Mouse (Mus musculus): ENCODE data around the gene Miox.

The Miox gene

DNA sequence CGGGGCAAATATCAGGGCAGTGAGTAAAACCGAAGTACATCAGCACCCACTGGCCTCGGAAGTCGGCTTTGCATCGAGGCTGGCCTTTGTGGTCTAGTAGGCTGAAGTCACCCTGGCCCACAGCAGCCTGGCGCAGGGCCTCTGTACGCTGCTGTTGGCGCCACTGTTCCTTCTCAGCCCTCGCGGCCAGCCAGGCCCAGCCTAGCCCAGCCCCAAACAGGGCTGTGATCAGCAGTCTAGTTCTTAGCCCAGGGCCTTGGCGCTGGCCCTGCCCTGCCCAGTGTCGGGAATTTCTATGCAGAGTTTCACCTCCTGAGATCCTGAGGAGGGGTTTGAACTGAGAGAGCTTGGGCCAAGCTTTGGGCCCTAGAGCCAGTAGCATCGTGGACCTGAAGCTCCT lies 37.9 kb downstream of the Miox start:
- no peak for DNase-seq (ENCODE audit: low spot score)

DNA sequence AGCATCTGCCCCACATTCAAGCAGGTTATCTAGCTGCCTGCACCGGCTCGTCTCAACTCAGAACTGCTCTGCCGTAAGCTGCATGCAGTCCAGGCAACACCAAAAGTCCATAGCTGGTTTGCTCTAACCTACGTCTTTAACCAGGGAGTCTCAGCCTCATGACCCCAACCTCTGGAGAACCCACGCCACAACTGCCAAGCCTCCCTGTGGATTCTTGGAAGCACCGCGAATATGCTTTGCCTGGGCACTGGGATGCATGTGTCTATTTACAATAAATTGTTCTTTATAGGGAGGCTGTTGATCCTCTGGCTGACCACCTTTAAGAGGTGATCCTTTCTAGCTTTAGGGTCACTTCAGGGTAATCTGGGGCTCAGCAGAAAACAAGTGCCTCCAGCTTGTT lies 38.3 kb downstream of the Miox start:
- no peak for DNase-seq (ENCODE audit: low spot score)

DNA sequence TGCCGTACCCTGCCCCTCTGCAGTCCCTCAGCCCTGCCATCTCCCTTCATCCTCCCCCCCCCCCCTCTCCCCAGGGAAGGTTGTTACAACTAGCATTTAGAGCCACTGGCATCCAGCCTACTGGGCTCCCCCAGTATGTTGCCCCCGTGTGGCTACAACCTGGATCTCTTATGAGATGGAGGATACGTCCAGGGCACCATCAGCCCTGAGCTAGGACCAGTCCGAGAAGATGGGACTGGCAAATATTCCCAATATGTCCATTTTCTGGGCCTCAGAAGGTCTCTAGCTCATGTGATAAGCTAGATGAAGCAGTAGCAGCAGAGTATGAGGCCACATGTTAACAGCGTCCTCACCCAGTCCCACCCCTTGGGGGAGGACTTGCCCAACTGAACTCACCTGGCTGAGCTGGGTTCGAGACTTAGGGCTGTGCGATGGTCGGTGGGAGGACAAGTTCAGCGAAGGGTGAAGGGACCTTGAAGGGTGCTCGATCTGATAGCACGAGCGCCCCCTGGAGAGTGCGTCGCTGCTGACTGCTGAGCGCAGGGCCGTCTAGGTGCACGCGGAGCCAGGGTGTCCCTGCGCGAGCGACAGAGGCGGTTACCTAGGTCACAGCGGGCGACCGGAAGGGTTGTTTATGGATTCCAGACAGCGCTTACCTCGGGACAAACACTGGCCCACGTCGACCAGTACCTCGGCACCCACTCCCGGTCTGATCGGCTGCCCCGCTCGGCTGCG lies 39.0 kb downstream of the Miox start:
- DNase-seq (ENCODE audit: low spot score), result peak; percentile 88

DNA sequence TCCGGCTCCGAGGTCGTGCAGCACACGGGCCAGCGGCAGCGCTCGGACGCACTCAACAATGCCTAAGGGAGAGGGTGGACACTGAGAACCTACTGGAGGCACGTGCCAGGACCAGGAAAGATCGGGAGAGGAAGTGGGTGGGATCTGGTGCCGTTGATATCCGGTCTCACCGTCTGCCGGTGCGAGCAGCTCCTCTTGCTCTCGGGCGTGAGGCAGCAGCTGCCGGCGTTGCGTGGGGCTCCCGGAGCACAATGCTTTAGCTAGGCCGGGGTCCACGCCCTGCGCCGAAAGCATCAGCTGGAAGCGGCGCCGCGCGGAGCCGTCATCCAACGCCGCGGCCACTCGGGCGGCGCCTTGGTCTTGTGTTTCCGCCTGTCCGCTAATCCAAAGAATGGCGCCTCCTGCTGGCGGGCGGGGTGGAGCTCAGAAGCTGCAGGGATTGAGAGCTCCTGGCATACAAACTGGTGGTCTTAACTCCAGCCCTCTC lies 39.6 kb downstream of the Miox start, which contains the start of gene Sco2:
Gene Sco2, minus strand, starts transcription at position 85 of the 487 bp plus-strand sequence.
- peak; percentile 96 for DNase-seq (ENCODE audit: low spot score)

DNA sequence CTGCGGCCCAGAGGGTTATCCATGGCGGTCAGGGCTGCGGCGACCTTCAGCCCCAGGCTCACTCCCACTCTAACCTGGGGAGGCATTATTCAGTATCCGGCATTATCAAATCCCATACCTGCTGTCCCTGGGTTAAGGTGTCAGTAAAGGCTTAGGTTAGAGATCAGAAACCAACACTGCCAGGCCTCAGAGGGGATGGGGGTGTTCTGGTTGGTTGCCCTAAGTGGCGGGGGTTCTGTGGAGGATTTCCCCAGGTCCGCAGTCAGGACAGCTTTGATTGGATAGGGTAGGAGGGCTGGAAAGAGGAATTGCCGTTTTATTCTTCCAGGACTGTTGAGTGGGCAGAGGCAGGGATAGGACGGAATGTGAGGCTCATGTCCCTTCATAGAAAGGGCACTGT lies 40.1 kb downstream of the Miox start:
- DNase-seq (ENCODE audit: low spot score), result no peak

DNA sequence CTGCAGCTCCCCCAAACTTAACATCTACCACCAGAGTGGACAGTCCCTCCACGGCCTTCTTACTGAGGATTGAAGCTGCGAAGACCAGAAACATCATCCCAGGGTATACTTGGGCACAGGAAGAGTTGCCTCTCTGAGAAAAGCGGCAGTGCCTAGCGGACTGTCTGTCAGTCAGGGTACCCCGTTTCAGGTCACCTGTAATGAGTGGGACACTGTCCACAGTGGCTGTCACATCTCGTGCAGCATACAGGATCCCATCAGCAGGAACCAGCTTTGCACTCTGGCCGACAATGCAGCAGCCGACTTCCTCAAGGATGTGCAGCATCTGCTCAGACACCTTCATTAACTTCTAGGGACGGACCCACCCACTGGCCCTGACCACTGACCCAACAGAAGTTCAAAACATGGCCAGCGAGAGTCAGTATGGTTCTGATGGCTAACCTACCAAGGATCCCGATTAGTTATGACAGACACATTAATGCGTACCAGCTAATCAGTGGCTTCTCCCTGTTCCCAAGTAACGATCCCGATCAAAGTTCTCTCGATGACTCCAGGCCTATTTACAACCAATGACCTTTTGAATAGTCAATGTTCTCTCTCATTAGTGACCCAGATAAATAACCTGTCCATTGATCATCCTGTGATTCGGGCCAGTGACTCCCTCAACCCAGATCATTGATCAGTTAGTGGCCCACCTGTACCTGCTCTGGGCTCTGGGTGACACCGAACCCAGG lies 40.8 kb downstream of the Miox start:
- no peak for DNase-seq (ENCODE audit: low spot score)

DNA sequence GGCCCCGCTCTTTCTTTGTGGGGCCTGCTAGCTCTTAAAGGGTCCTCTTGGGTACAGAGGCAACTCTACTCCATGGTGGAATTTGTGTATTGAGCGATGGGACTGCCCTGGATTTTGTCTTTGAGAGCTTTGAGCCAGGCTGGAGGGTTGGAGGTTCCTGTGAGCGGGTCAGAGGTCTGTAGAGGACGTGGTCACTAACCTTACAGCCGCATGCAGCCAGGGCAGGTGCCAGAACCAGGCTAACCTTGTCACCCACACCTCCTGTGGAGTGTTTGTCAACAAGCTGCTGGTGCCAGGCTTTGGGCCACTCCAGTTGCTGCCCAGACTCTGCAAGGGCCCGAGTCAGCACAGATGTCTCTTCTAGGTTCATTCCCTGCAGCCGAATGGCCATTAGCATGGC lies 41.8 kb downstream of the Miox start:
- DNase-seq (ENCODE audit: low spot score), result no peak

DNA sequence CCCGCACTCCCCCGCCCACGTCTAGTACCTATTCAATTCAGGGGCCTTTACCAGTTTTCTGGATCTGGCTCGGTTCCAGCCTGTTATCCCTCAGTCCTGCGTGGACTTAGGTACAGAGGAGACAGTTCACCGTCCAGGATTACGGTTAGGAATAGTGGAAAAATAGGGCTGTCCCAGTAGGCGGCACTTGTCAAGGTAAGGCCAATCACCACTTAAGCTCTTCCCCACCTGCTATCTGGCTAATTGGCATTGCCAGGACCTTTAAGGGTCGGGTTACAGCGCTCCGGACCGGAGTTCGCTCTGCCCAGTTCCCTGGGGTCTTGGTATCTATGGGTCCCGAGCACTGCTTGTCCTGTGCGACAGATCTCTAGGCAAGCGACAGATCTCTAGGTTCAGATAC lies 42.8 kb downstream of the Miox start, which contains the start of gene Tymp:
Gene Tymp, minus strand, starts transcription at position 83 of the 400 bp plus-strand sequence.
- DNase-seq (ENCODE audit: low spot score), result no peak

DNA sequence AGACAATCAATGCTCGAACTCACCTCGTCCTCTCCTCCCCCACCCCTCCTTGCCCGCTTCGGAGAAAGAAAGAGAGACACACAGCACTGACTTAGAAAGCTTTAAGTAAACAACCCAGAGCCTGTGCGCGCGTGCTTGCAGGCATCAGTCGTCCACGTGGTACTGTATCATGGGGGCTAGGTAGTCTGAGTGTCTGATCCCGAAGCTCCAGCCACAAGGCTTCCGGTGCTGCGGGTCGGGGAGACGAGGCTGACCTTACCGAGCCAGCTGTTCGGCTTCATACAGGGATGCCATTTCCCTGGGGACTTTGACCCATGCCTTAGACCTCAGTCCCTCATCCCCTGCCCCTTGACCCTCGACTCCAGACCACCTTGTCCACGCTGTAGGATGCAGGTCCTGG lies 43.2 kb downstream of the Miox start:
- DNase-seq (ENCODE audit: low spot score), result no peak

DNA sequence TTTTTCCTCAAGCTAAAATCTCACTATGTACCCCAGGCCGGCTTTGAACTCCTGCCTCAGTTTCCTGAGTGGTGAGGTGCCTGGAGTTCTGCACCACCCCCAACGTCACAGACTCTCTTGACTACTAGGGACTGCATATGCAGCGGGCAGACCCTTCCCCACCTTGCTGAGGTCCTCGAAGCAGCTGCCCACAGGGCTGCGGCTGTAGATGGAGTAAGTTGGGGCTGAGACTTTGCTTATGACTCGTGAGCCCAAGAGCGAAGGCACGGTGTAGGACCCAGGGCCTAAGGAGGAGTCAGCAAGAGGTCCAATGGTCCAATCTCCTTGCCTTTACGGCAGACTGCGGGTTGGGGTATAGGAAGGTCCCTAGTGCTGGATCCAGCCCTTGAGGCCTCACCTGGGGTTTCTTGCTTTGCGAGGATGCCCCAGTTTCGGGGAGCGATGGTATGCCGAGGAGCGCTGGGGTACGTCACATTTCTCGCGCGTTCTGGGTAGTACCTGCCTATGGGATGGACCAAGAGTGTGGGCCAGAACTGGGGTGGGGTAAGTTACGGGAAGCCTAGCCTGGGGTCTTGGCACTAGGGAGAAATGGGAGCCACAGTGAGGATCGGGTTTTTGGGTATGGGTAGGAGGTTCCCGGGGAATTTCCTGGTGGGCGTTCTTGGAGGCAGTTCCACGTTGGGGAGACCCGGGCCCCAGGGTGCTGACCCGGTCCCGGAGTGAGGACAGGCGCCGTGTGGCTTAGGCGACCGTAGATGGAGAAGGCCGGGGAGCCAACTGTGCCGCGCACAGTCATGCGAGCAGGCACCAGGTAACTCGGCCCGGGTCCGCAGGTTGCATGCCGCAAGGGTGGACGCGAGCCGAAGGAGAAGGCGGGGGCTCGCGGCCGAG lies 44.0 kb downstream of the Miox start:
- no peak for DNase-seq (ENCODE audit: low spot score)

DNA sequence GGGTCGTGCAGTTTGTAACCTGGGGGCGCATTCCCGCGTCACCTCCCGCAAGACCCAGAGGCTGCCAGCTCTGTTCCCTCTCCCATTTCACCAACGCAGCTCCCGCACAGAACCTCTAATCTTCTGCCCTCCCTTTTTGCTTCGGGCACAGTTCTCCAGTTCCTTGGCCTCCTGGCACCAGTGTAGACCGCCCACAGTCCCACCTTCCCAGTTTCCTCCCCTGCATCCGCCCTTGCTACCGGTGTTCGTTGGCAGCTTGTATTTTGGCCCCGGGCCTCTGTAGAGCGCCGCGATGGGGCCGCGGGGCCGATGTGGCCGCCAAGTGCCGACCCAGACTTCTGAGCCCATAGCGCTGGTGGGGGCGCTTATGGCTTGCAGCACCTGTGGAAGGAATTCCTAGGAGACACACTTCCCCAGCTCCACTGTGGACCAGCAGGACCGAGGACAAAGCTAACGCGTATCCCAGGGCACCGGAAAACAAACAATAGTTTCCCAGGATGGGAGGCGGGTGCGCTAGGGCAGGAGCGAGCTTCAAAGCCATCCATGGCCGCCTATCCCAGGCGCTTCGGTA lies 44.7 kb downstream of the Miox start, which contains the start of gene Odf3b:
Gene Odf3b, minus strand, starts transcription at position 452 of the 571 bp plus-strand sequence.
- DNase-seq (ENCODE audit: low spot score), result no peak

DNA sequence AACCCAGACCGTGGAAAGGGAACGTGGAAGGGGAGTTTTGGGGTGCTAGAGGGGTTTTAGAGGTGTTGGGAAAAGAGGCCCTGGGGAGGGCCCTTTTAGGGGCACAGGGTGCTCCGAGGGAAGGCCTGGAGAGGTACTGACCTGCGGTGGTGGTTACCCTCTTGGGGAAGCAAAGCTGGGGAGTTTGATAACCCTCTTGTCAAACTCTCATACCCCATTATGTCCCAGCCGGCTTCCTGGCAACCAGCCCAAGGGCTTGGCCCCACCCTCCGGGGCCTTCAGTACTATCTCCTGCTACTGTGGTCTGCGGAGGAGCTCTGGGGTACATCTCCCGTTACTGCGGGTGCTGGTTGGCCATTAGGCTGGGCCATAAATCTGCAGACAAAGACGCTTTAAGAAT lies 45.2 kb downstream of the Miox start:
- no peak for DNase-seq (ENCODE audit: low spot score)

DNA sequence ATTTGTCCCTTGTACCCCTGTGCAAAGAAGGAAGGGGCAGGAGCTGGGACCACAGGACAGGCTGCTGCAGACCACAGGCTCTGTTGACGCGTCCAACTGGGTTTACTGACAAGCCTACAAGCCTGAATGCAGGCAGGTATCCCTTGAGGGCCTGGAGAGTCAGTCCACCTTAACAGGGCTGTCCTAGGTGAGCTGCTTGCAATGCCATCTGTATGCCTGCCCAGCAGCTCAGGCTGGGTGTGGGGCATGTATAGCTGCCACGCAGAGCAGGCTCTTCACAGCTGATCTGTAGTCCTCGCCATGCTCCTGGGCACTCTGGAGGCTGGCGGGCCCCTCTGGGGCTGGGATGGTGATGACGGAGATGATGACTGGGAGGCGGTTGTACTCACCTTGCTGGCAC lies 50.4 kb downstream of the Miox start, which contains the start of gene Klhdc7b:
Gene Klhdc7b, plus strand, starts transcription at position 301 of the 400 bp plus-strand sequence.
- no peak for DNase-seq (ENCODE audit: low spot score)

Data from urinary bladder, postnatal 14 days (tissue).